Mouse (Mus musculus) cerebellum, adult 8-10 months (tissue): ENCODE measurements around the gene Tmem95.

ENCODE experiments used
- DNase-seq: peaks from one replicate; pipeline ENCODE4 v3.0.0; 2022

Tmem95 gene

GRCm38 (mm10) chr11:69837952-69838713 lies 39.7 kb downstream of the Tmem95 start, which contains the start of gene Tmem256:
Tmem256 (plus strand) TSS chr11:69838514.
- peak; percentile 97 for DNase-seq

DNA sequence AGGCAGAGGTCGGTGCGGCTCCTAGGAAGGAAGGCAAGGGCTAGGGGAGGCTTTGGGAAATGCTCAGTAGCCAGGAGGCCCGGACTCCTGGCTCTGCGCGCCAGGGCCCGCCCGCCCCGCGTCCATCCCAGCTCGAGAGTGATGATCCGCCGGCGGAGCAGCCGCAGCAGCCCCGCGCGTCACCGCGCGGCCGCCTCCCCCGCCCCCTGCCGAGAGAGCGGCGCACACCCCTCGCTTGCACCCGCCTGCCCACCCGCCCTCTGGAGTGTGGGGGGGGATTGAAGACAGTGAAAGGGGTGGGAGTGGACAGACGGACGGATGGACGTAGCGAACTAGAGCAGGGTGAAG lies 40.2 kb downstream of the Tmem95 start, which contains the start of gene Nlgn2:
Gene Nlgn2 (minus strand): TSS at position 181 of the 348 bp plus-strand sequence.
- DNase-seq, result no peak

- DNase-seq, result peak; percentile 67
These were observed 40.9 kb downstream of the Tmem95 start for GRCm38 (mm10) chr11:69836703-69837576.

DNA sequence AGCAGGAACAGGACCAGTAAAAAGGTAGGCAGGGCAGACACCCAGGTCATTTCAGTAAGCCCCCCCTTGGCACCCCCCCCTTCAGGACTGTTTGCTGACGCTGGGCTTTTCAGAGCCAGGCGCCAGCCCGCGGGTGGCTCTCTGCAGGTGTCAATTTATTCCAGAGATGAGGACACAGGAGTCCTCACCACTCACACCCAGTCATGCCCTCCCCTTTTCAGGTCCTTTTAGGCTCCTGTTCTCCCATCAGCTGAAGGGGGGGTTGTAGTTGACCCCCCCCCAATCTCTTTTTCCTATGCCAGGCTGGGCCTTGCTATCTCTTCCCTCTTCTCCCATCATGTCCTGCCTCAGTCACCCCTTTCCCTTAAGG lies 41.9 kb downstream of the Tmem95 start:
- DNase-seq, result no peak

GRCm38 (mm10) chr11:69835326-69835965 lies 42.4 kb downstream of the Tmem95 start:
- DNase-seq, result no peak

DNA sequence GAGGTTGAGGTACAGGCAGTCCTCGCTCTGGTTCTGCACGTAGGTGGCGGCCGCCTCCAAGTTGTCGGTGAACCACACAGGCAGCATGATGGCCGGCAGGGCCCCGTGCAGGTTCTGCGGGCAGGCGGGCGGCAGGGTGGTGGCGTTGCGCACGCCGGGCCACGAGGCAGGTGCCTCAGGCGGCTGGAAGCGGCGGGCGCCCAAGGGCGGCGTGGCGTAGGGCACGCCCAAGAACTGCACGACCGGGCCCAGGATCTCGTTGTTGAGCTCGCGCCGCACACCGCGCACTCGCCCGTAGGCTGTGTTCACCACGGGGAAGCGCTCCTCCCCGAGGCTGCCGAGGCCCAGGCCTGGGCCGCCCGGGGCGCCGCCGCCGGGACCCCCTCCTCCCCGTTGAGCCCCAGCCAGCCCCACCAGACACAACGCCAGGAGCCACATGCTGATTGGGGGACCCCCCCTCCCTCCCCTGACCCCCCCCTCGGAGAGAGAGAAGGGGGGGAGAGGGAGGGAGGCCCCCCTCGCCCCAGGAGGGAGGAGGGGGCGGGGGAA lies 43.7 kb downstream of the Tmem95 start:
- DNase-seq, result no peak

- DNase-seq, result no peak
These were observed 44.3 kb downstream of the Tmem95 start for GRCm38 (mm10) chr11:69833554-69833953.

GRCm38 (mm10) chr11:69828832-69829231 lies 49.0 kb downstream of the Tmem95 start:
- no peak for DNase-seq
